Mouse (Mus musculus) cerebellum, adult 9-11 months (tissue): ENCODE data around the gene Mlycd.

Experiments
- DNase-seq: peaks from one replicate; pipeline ENCODE4 v3.0.0; 2022

Mlycd gene

DNA sequence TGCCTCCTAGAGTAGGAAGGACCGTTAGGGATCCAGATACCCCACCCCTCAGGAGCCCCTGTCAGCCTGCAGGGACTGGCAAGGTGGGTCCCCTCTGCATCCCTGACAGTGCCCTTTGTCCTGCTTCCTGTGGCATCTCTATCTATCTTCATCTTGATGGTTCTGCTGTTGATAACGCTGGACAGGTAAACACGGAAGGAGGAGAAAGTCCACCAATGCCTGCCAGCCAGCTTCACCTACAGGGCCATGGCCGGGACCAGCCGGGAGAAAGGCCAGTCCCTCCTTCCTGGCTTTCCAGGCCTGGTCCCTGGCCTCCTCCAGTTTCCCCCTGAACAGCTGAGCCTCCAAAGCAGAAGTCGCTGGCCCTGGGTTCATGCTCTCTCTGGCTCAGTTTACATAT is 39.9 kb downstream of the Mlycd start:
- DNase-seq = no peak

GRCm38 (mm10) chr8:119435527-119435926 is 40.8 kb downstream of the Mlycd start:
- DNase-seq = no peak

DNA sequence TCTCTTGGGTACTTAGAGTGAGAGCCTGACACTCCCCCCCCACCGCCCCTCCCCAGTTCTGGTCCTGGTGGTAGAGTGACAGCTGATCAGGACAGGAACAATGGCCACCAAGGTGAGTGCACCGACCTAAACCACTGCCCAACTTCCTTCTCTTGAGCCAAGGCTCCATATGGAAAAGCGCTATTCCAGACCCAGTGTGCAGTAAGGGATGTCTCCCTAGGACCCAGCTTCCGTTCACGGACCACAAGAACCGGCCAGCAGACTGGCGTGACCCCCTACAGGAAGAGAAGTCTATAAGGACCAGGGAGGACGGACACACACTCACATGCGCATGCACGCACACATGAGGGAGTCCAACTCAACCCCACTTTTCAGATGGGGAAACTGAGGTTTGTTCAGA is 41.7 kb downstream of the Mlycd start:
- DNase-seq = no peak

DNA sequence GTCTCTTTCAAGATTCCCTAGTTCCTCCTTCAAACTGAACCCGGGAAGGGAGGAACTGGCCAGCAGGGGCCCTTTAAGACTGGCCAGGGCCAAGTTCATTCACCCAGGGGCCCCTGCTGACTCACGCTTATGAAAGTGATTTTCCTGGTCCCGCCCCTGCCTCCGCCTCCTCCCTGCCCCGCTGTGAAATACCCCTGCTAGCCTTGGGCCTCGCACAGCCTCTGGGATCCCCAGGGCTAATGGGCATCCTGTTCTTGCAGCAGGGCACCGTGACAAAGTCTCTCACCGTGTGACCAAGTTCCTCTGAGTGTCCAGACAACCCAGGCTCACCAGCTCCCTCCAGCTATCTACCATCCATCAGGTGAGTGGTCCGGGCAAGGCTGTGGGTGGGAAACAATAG is 42.3 kb downstream of the Mlycd start:
- DNase-seq = no peak

GRCm38 (mm10) chr8:119437506-119437905 is 42.8 kb downstream of the Mlycd start:
- no peak for DNase-seq

DNA sequence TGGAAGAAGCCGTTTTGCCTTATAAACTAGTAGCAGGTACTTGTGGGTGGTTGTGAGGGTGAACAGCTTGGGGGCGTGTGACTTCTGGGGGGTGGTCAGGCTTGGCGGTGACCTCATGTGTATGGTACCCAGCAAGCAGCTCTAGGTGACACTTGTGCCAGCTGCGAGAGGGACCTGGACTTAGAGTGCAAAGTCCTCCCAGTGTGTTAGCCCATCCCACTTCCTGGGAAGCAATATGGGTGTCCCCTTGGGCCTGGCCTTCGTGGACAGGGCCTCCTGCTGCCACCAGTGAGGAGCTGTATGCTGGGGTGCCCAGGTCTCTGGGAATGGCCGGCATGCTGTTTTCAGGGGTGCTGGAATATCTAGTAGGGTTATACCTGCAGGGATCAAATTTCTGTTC is 44.2 kb downstream of the Mlycd start:
- DNase-seq = no peak

DNA sequence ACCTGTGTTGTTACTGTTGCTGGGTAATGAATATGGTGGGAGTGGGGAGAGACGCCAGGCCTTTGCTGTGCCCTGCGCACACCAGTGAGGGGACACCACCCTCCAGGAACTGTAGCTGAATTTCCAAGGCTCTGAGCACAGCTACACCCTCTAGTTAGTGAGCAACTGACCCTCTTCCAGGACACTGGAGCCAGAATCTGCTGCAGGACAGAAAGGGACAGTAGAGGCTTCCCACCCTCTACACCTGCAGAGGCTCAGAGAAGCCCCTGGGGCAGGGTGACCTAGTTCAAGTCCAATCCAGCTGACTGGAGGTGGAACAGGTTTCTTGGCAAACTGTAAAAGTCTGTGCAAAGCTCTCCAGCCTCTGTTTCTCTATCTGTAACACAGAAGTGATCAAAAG is 44.7 kb downstream of the Mlycd start:
- no peak for DNase-seq

- DNase-seq = no peak
Observed at GRCm38 (mm10) chr8:119439893-119440249, 45.2 kb downstream of the Mlycd start.

DNA sequence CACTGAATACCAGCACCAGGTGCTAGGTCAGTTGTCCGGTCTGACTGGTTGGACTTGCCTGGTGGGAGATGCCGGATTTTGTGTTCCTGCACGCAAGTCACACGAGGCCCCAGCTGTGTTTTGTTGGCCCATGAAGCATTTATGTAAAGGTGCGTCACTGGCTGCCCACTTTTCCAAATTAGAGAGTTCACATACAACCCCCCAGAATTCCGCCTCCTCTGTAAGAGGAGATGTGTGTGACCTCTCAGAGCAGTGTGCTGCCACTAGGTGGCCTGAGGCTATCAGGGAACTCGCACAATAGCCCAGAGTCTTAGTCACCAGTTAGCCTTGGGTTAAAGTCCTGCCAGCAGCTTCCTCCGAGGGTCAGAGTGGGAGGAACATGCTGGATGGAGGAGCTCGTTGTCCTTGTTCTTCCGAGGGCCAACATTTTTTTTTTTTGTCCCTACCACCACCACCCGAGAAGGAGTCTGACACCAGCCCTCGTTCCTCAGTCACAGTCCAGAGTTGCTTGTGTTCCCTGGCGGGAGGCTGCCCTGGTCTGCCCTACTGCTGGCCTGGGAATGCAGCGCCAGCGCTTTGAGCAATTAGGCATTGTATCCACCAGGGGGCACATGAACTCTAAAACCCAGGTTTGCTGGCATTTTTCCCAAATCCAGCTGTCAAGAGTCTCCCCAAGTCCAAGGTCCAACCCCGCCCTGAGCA is 45.7 kb downstream of the Mlycd start:
- peak; percentile 45 for DNase-seq

DNA sequence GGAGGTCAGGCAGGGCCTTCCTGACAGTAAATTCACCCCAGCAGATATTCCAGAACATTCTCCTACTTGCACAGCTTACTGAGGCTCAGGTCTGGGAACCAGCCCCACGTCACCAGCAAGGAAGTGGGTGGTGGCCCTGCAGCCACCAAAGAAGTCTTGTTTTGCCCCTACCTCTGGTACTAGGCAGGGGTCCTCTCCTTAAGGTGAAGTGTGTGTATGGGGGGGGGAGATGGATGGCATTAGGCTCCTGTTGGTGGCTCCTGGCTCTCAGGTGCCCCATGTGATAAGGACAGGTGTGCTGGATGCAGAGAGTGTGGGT is 46.2 kb downstream of the Mlycd start:
- DNase-seq = no peak

DNA sequence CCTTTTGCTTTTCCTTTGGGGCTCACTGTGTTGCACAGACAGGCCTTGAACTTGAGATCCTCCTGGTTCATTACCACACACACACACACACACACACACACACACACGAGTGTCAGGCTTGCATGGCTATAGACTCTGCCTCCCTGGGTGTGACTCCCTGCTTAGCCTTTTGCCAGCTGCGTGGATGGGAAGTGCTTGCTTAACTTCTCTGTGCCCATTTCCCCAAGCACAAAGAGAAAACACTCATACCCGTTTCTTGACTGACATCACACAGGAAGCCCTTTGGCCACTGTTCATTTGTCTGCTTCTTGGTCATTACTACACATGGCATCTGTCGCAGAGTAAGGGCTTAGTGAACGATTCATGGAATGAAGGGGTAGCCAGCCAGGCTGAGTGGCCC is 47.3 kb downstream of the Mlycd start:
- no peak for DNase-seq

GRCm38 (mm10) chr8:119442970-119443369 is 48.3 kb downstream of the Mlycd start:
- DNase-seq = no peak

GRCm38 (mm10) chr8:119446211-119446989 is 51.7 kb downstream of the Mlycd start, which contains the start of gene Necab2:
Gene Necab2, plus strand, starts transcription at chr8:119446719.
- DNase-seq = peak; percentile 63

- no peak for DNase-seq
Observed at GRCm38 (mm10) chr8:119446990-119447780, 52.5 kb downstream of the Mlycd start.

- DNase-seq = no peak
Observed at GRCm38 (mm10) chr8:119447781-119448170, 53.1 kb downstream of the Mlycd start.

DNA sequence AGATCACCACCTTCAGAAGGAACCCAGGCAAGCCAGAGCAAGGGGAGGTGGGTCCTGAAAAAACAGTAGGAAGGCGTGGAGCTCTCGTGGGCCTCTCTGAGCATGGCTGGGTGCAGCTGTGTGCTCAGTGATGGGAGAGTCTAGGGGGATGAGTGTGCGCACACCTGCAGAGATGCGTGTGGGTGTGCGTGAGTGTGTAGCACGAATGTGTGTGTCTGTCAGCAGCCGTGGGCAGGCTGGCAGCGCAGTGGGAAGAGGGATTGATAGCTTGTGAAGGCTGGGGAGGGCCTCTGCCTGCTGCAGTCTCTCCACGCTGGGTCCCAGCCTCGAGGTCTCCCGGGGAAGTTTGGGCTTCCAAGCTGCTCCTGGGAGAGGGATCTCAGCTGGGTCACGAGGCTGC is 54.9 kb downstream of the Mlycd start:
- DNase-seq = no peak

GRCm38 (mm10) chr8:119451131-119451530 is 56.5 kb downstream of the Mlycd start:
- DNase-seq = no peak

DNA sequence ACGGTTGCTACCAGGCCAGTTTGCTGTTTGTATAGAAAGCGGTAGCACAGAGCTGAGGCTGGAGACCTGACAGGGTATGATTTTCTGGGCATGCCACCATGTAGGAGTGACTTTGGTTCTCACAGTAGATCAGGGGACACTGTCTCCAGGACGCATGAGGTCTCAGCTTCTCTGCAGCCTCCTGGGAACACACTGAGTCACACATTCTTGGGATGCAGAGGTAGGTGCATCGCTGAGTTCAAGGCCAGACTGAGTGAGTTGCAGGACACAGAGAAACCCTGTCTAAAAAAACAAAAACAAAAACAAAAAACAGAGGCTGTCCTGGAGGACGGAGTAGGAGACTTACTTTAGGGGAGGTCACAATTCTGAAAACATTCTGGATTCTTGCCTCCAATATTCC is 58.2 kb downstream of the Mlycd start:
- DNase-seq = no peak

DNA sequence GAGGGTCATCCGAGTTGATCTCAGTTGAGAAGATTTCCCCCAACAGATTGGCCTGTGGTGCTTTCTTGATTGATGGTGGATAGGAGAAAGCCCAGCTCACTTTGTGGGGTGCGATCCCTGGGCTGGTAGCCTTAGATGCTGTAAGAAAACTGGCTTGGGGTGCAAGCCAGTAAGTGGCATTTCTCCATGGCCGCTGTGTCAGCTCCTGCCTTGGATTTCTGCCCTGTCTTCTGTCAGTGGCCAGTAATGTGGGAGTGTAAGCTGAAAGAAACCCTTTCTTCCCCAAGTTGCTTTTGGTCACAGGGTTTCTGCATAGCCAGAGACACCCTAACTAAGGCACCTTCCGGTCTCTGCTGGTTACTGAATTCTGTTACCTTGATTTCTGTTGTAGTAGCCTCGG is 61.4 kb downstream of the Mlycd start:
- DNase-seq = no peak

DNA sequence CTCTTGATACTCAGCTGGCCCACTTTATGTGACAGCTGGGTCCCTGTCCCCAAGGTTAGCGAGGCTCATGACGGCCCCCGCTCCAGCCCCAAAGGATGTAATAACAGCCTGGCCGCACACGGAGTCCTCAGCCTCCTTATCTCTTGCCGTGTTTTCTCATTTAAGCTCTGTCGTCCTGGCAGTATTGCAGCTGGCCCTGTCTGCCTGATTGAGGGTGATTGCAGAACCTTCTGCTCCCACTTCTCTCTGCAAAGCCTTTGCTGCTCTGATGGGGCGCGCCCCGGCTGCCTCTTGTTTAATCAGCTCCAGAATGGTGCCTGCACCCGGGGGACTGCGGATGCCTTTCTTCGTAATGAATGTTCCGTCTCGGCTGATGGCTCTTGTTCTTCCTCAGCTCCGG is 65.0 kb downstream of the Mlycd start:
- DNase-seq = no peak
